Mouse (Mus musculus): ENCODE measurements around the gene Tspan10. TPM values are rescaled to one million over a fixed set of nuclear protein-coding genes. Genes with fewer than 3 reads are reported as not detected.

Tspan10 gene
- total and polyA plus RNA-seq, 3 experiments: 0.29 to 0.65 TPM; not detected in 1

- H3K9me3 ChIP-seq (replicated peaks; ENCODE audit: insufficient read depth, low read length): no peaks in the 10 kb centered on the region
- no peak overlapping the region for H3K27ac ChIP-seq (ENCODE audit: control insufficient read depth, low read depth, low read length)
- TF ChIP-seq HCFC1 (IDR thresholded peaks at IDR 0.05; ENCODE audit: low read depth, low read length) (no peak), ZNF384 (IDR thresholded peaks at IDR 0.05; ENCODE audit: low read depth, low read length) (peak; percentile 54; the same call in 1 of the 2 replicates), POLR2AphosphoS2 (IDR thresholded peaks at IDR 0.05; ENCODE audit: low read length) (peak; percentile 67; the same call in 1 of the 2 replicates), MXI1 (IDR thresholded peaks at IDR 0.05; ENCODE audit: low read depth, low read length) (no peak)
- DNase-seq (ENCODE audit: low read depth, low spot score): peak; percentile 44
- H3K4me3 ChIP-seq (ENCODE audit: control insufficient read depth in 1 of 2, insufficient read depth in 1 of 2, low read depth in 2 of 2, low read length in 2 of 2): no peak overlapping the region
- H3K27me3 ChIP-seq (ENCODE audit: control insufficient read depth in 1 of 2, insufficient read depth in 2 of 2, low read length in 2 of 2): no peaks in the 10 kb centered on the region
- H3K4me1 ChIP-seq (ENCODE audit: control insufficient read depth in 1 of 2, insufficient read depth in 2 of 2, low read length in 2 of 2): peaks cover 8 to 20% of the 10 kb centered on the region in 2 experiments
- H3K36me3 ChIP-seq (ENCODE audit: control insufficient read depth in 1 of 2, insufficient read depth in 2 of 2, low read length in 2 of 2): peaks cover 3 to 16% of the 10 kb centered on the region in 2 experiments; a peak in 3 of 4 replicates
- H3K79me2 ChIP-seq (ENCODE audit: control insufficient read depth, insufficient read depth, low read length, poor library complexity): peaks cover 30% of the 10 kb centered on the region
- H3K9ac ChIP-seq (ENCODE audit: control insufficient read depth, low read depth, low read length, poor library complexity, severe bottlenecking): no peak overlapping the region
Observed at GRCm38 (mm10) chr11:120464365-120464764, 21.9 kb downstream of the Tspan10 start.

- peaks cover 3 to 11% of the 10 kb centered on the region in 2 experiments; a peak in 2 of 4 replicates for H3K36me3 ChIP-seq (ENCODE audit: control insufficient read depth in 1 of 2, insufficient read depth in 2 of 2, low read length in 2 of 2)
Observed at GRCm38 (mm10) chr11:120465521-120465920, 23.1 kb downstream of the Tspan10 start.

GRCm38 (mm10) chr11:120467051-120467735 is 24.7 kb downstream of the Tspan10 start, which contains the start of gene Arl16:
Arl16 (minus strand) TSS chr11:120467607.
- Histone ChIP-seq H3K9ac (ENCODE audit: control insufficient read depth, low read depth, low read length, poor library complexity, severe bottlenecking) (peak within 1 kb of the TSS; percentile 87), H3K27me3 (ENCODE audit: control insufficient read depth in 1 of 2, insufficient read depth in 2 of 2, low read length in 2 of 2) (no peaks in the 10 kb centered on the region), H3K4me3 (ENCODE audit: control insufficient read depth in 1 of 2, insufficient read depth in 1 of 2, low read depth in 2 of 2, low read length in 2 of 2) (peak within 1 kb of the TSS; percentile 83 to 87), H3K79me2 (ENCODE audit: control insufficient read depth, insufficient read depth, low read length, poor library complexity) (peaks cover 16% of the 10 kb centered on the region), H3K27ac (ENCODE audit: control insufficient read depth, low read depth, low read length) (peak within 1 kb of the TSS; percentile 25; the same call in 1 of the 2 replicates), H3K4me1 (ENCODE audit: control insufficient read depth in 1 of 2, insufficient read depth in 2 of 2, low read length in 2 of 2) (peaks cover 8 to 12% of the 10 kb centered on the region in 2 experiments), H3K9me3 (replicated peaks; ENCODE audit: insufficient read depth, low read length) (no peaks in the 10 kb centered on the region), H3K36me3 (ENCODE audit: control insufficient read depth in 1 of 2, insufficient read depth in 2 of 2, low read length in 2 of 2) (peaks cover 0 to 11% of the 10 kb centered on the region in 2 experiments; a peak in 2 of 4 replicates)
- peak; percentile 100 for DNase-seq (ENCODE audit: low read depth, low spot score)
- TF ChIP-seq POLR2AphosphoS5 (IDR thresholded peaks at IDR 0.05; ENCODE audit: borderline replicate concordance, low read depth, low read length) (no peak), POLR2A (IDR thresholded peaks at IDR 0.05; ENCODE audit: control insufficient read depth in 1 of 2, insufficient read depth in 1 of 2, low read depth in 1 of 2, low read length in 2 of 2, poor library complexity in 1 of 2) (peak; percentile 88 to 97), TCF12 (IDR thresholded peaks at IDR 0.05; ENCODE audit: low read depth, low read length) (peak; percentile 51), MAFK (IDR thresholded peaks at IDR 0.05; ENCODE audit: borderline replicate concordance, low read depth, low read length) (no peak), ZC3H11A (IDR thresholded peaks at IDR 0.05; ENCODE audit: low read depth, low read length) (no peak), ZNF384 (IDR thresholded peaks at IDR 0.05; ENCODE audit: low read depth, low read length) (no peak), NELFE (IDR thresholded peaks at IDR 0.05; ENCODE audit: low read depth, low read length) (peak; percentile 95), USF2 (IDR thresholded peaks at IDR 0.05; ENCODE audit: borderline replicate concordance in 1 of 2, insufficient read depth in 1 of 2, low read depth in 1 of 2, low read length in 2 of 2) (no peak), RAD21 (IDR thresholded peaks at IDR 0.05; ENCODE audit: low read depth, low read length) (no peak), UBTF (IDR thresholded peaks at IDR 0.05; ENCODE audit: borderline replicate concordance, insufficient read depth, low read depth, low read length) (no peak), KAT2A (conservative IDR thresholded peaks at IDR 0.05; ENCODE audit: low read depth, low read length) (peak; percentile 68; the same call in 1 of the 2 replicates), MYC (IDR thresholded peaks at IDR 0.05; ENCODE audit: low read depth, low read length) (0 out of 2 replicates have a peak, but pooled peaks have one; percentile 20), GABPA (IDR thresholded peaks at IDR 0.05; ENCODE audit: low read depth, low read length) (no peak), CHD2 (IDR thresholded peaks at IDR 0.05; ENCODE audit: low read length) (peak; percentile 75), ELF1 (IDR thresholded peaks at IDR 0.05; ENCODE audit: low read depth, low read length) (peak; percentile 100)

More at GRCm38 (mm10) chr11:120465521-120465920, 23.1 kb downstream of the Tspan10 start:
- no peak overlapping the region for H3K9ac ChIP-seq (ENCODE audit: control insufficient read depth, low read depth, low read length, poor library complexity, severe bottlenecking)
- no peak for DNase-seq (ENCODE audit: low read depth, low spot score)
- H3K4me3 ChIP-seq (ENCODE audit: control insufficient read depth in 1 of 2, insufficient read depth in 1 of 2, low read depth in 2 of 2, low read length in 2 of 2): no peak overlapping the region
- no peaks in the 10 kb centered on the region for H3K27me3 ChIP-seq (ENCODE audit: control insufficient read depth in 1 of 2, insufficient read depth in 2 of 2, low read length in 2 of 2)
- peaks cover 8 to 12% of the 10 kb centered on the region in 2 experiments for H3K4me1 ChIP-seq (ENCODE audit: control insufficient read depth in 1 of 2, insufficient read depth in 2 of 2, low read length in 2 of 2)
- H3K27ac ChIP-seq (ENCODE audit: control insufficient read depth, low read depth, low read length): no peak overlapping the region
- no peaks in the 10 kb centered on the region for H3K9me3 ChIP-seq (replicated peaks; ENCODE audit: insufficient read depth, low read length)
- TF ChIP-seq MYC (IDR thresholded peaks at IDR 0.05; ENCODE audit: low read depth, low read length) (no peak), ZNF384 (IDR thresholded peaks at IDR 0.05; ENCODE audit: low read depth, low read length) (no peak), ZC3H11A (IDR thresholded peaks at IDR 0.05; ENCODE audit: low read depth, low read length) (no peak), RAD21 (IDR thresholded peaks at IDR 0.05; ENCODE audit: low read depth, low read length) (no peak), ELF1 (IDR thresholded peaks at IDR 0.05; ENCODE audit: low read depth, low read length) (no peak), UBTF (IDR thresholded peaks at IDR 0.05; ENCODE audit: borderline replicate concordance, insufficient read depth, low read depth, low read length) (no peak), TAL1 (IDR thresholded peaks at IDR 0.05; ENCODE audit: low read length) (no peak), USF2 (IDR thresholded peaks at IDR 0.05; ENCODE audit: borderline replicate concordance in 1 of 2, insufficient read depth in 1 of 2, low read depth in 1 of 2, low read length in 2 of 2) (no peak), RCOR1 (IDR thresholded peaks at IDR 0.05; ENCODE audit: low read depth, low read length) (no peak), ZKSCAN1 (IDR thresholded peaks at IDR 0.05; ENCODE audit: low read depth, low read length) (no peak), HCFC1 (IDR thresholded peaks at IDR 0.05; ENCODE audit: low read depth, low read length) (no peak), ETS1 (IDR thresholded peaks at IDR 0.05; ENCODE audit: low read depth, low read length) (no peak), TCF12 (IDR thresholded peaks at IDR 0.05; ENCODE audit: low read depth, low read length) (no peak), SMC3 (IDR thresholded peaks at IDR 0.05; ENCODE audit: low read depth, low read length) (no peak), BHLHE40 (IDR thresholded peaks at IDR 0.05; ENCODE audit: borderline replicate concordance, low read depth, low read length) (no peak), MXI1 (IDR thresholded peaks at IDR 0.05; ENCODE audit: low read depth, low read length) (no peak), MEF2A (IDR thresholded peaks at IDR 0.05; ENCODE audit: extremely low read depth, insufficient replicate concordance, low read depth, low read length, poor library complexity, severe bottlenecking) (no peak)
- H3K79me2 ChIP-seq (ENCODE audit: control insufficient read depth, insufficient read depth, low read length, poor library complexity): peaks cover 21% of the 10 kb centered on the region

Data from MEL (cell line).